Mouse (Mus musculus) bone marrow, adult 2 months (tissue): ENCODE data around the gene Tspan15.

Experiments used
- CTCF ChIP-seq: fragments of 200-500 bp; IDR thresholded peaks from 2 replicates; pipeline ENCODE4 v1.5.1; 2011; ENCODE audit warnings: low read length, control low read depth; ENCODE audit not compliant: control insufficient read depth, insufficient read depth
- POLR2A ChIP-seq: fragments of 200-500 bp; IDR thresholded peaks from 2 replicates; pipeline ENCODE4 v1.6.1; 2011; ENCODE audit warnings: low read depth, mild to moderate bottlenecking, control low read depth, low read length, borderline replicate concordance; ENCODE audit not compliant: control insufficient read depth

DNA sequence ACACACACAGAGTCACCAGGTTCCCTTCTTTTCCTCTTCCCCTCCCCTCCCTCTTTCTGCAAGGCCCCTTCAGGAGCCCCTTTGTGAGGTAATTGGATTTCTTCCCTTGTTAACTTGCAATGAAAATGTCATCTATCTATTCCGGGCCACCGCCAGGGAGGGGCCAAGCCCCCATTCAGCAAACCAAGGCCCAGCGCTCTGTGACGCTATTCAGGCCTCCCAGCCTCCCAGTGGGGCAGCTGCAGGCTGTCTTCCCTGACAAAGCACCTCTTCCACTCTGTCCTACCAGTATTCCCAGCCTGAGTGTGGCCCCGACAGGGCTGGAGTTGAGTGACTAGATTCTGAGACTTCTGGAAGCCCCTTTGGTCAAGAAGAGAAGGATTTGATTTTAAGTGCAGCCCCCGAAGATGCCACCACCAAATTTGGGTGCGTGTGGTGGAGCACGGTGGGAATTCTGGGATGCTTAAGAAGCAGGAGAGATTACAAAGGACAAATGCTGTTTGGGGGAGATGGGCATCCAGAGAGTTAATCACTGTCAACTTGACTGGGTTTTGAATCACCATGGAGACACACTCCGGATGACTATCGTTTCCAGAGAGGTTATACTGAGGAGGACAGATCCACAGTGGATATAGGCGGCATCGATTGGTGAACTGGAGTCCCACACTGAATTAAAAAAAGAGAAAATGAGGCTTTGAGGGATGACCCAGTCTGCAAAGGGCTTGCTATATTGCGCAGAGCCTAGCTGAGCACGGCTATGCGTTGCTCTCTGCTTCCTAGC is 56.3 kb downstream of the Tspan15 start:
- TF ChIP-seq POLR2A (no peak), CTCF (no peak)
